8 mouse cellular contexts compared by ENCODE assay signal in the genomic region with DNA sequence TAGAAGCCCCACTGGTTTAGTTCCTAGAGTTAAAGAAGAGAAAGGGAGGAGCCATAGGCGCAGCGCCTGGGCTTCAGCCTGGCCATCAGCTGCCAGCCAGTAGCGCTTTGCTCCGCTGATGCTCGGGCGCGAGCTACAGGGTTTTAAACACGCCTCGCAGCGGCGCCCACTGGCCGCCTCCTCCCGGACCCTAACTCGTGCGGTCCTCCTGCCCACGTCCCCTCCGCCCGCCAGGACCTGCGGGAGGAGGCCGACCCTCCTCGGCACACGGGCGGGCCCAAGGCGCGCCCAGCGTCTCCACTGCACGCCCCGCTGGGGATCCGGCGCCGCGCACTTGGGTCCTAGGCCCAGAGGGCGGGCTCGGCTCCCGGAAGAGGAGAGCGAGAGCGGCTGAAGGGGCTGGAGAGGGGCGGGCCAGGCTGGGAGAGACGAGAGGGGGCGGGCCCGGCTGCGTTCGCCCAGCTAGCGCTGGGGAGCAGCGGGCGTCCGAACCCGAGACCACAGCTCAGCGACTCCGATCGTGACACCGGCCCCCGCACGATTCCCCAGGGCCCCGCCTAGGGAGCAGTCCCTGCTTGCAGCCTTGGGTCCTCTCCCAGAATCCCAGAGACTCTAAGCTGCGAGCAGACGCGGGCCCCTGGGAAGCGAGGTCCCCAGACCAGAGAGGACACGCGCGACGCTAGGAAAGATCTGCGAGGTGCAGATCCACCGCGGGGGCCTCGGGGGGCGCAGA. TPM values are rescaled to one million over a fixed set of nuclear protein-coding genes. Genes with fewer than 3 reads are reported as not detected.
DNase-seq lines count a peak whose midpoint lies in the region; ATAC-seq lines count a peak whose summit lies in the region.

A gene (plus strand): TSS at position 422 of the 733 bp plus-strand sequence.

- H3K36me3 ChIP-seq in intestine, embryonic 15.5 days: no peaks in the 10 kb centered on the region
- H3K36me3 ChIP-seq in limb, embryonic 13.5 days: no peaks in the 10 kb centered on the region
- H3K36me3 ChIP-seq in midbrain, embryonic 14.5 days (ENCODE audit: control insufficient read depth, insufficient read depth, low read length): no peaks in the 10 kb centered on the region

- ATAC-seq in cerebellum, adult (ENCODE audit: insufficient number of reproducible peaks, low FRiP score, low TSS enrichment): peak; percentile 72
- peak; percentile 98 for ATAC-seq in intestine, embryonic 15.5 days
- peak; percentile 94 for ATAC-seq in limb, embryonic 13.5 days (ENCODE audit: low FRiP score, low read depth)
- peak; percentile 91 for ATAC-seq in midbrain, embryonic 14.5 days (ENCODE audit: low FRiP score, low TSS enrichment)

- 0 out of 2 replicates have a peak, but pooled peaks cover 9% of the 10 kb centered on the region for H3K4me1 ChIP-seq in intestine, embryonic 15.5 days (replicated peaks)
- H3K4me1 ChIP-seq in limb, embryonic 13.5 days: peaks cover 10% of the 10 kb centered on the region
- peaks cover 20% of the 10 kb centered on the region for H3K4me1 ChIP-seq in midbrain, embryonic 14.5 days (ENCODE audit: control insufficient read depth, insufficient read depth, low read length)

- H3K27me3 ChIP-seq in intestine, embryonic 15.5 days (replicated peaks): 0 out of 2 replicates have a peak, but pooled peaks cover 3% of the 10 kb centered on the region
- H3K27me3 ChIP-seq in limb, embryonic 13.5 days: no peaks in the 10 kb centered on the region
- no peaks in the 10 kb centered on the region for H3K27me3 ChIP-seq in midbrain, embryonic 14.5 days (ENCODE audit: control insufficient read depth, insufficient read depth, low read length)

- H3K9ac ChIP-seq in intestine, embryonic 15.5 days: peak within 1 kb of the TSS; percentile 76
- H3K9ac ChIP-seq in limb, embryonic 13.5 days: peak within 1 kb of the TSS; percentile 84
- H3K9ac ChIP-seq in midbrain, embryonic 14.5 days (replicated peaks; ENCODE audit: low read length): peak within 1 kb of the TSS; percentile 90

- peak within 1 kb of the TSS; percentile 87 for H3K4me2 ChIP-seq in intestine, embryonic 15.5 days (replicated peaks)
- H3K4me2 ChIP-seq in limb, embryonic 13.5 days (replicated peaks): peak within 1 kb of the TSS; percentile 87
- H3K4me2 ChIP-seq in midbrain, embryonic 14.5 days (ENCODE audit: low read length): peak within 1 kb of the TSS; percentile 91

- WGBS in intestine, embryonic 15.5 days: 0% methylated on average over 67 of the region's 68 CpGs
- under 1% methylated on average over 68 of the region's 68 CpGs for WGBS in limb, embryonic 13.5 days
- under 1% methylated on average over 68 of the region's 68 CpGs for WGBS in midbrain, embryonic 14.5 days

- no peak for DNase-seq in cerebellum, adult 8-10 months
- DNase-seq in embryo, embryonic 10 days (ENCODE audit: low spot score): peak; percentile 87
- no peak for DNase-seq in gonadal fat pad, adult 2 months (ENCODE audit: low read depth)
- peak; percentile 90 for DNase-seq in midbrain, embryonic 14.5 days
- DNase-seq in spleen, adult 18-20 months: peak; percentile 31 to 45

- H3K27ac ChIP-seq in intestine, embryonic 15.5 days: peak within 1 kb of the TSS; percentile 86
- H3K27ac ChIP-seq in limb, embryonic 13.5 days: peak within 1 kb of the TSS; percentile 88
- H3K27ac ChIP-seq in midbrain, embryonic 14.5 days (replicated peaks; ENCODE audit: low read depth, low read length): peak within 1 kb of the TSS; percentile 92

- peak within 1 kb of the TSS; percentile 82 for H3K4me3 ChIP-seq in intestine, embryonic 15.5 days (replicated peaks)
- H3K4me3 ChIP-seq in limb, embryonic 13.5 days: peak within 1 kb of the TSS; percentile 71
- H3K4me3 ChIP-seq in midbrain, embryonic 14.5 days (replicated peaks; ENCODE audit: low read depth, low read length): peak within 1 kb of the TSS; percentile 73

- H3K9me3 ChIP-seq in intestine, embryonic 15.5 days: no peaks in the 10 kb centered on the region
- H3K9me3 ChIP-seq in limb, embryonic 13.5 days: no peaks in the 10 kb centered on the region
- no peaks in the 10 kb centered on the region for H3K9me3 ChIP-seq in midbrain, embryonic 14.5 days (ENCODE audit: control insufficient read depth, low read length)

RNA-seq across cellular contexts. Expression of the gene that starts here (rescaled TPM):
- polyA plus RNA-seq in gonadal fat pad, adult 2 months (2012; rRNA removed): 29.5 and 30.2 TPM in 2 replicates
- 7.7 and 9.8 TPM in 2 replicates for polyA plus RNA-seq in intestine, embryonic 15.5 days (2015; fragmentation: Nextera tagmentation; extraction: Ambion mirVana)
- polyA plus RNA-seq in limb, embryonic 13.5 days (2015; fragmentation: Nextera tagmentation; extraction: Ambion mirVana): 20.6 and 21.3 TPM in 2 replicates
- 36.3 and 38.5 TPM in 2 replicates for polyA plus RNA-seq in midbrain, embryonic 14.5 days (2014; fragmentation: Nextera tagmentation; extraction: Ambion mirVana)

Comparison
In these comparisons a context has a peak if more than half of its experiments do, and no peak if none do; other contexts are left out.
1. DNase-seq: peak in embryo, embryonic 10 days (single experiment), midbrain, embryonic 14.5 days (single experiment) and spleen, adult 18-20 months (2 of 2); none in cerebellum, adult 8-10 months (single experiment) and gonadal fat pad, adult 2 months (single experiment).
2. Peak in every context shown above with its lines, with median percentiles within 50 percentile points of each other: ATAC-seq, H3K27ac ChIP-seq, H3K4me2 ChIP-seq, H3K4me3 ChIP-seq and H3K9ac ChIP-seq.